Mouse (Mus musculus) forebrain, embryonic 10.5 days (tissue): ENCODE data around the gene Slc6a3. TPM values are rescaled to one million over a fixed set of nuclear protein-coding genes. Genes with fewer than 3 reads are reported as not detected.

Experiments
- DNase-seq: peaks from one replicate; pipeline ENCODE4 v3.0.0-alpha.2; 2017; ENCODE audit warnings: low spot score; ENCODE audit errors: extremely low spot score
- H3K27ac ChIP-seq: fragments of 300-500 bp; sonication (generic); 2 replicates; pipeline ENCODE4 v1.5.1; 2016; ENCODE audit warnings: mild to moderate bottlenecking
- H3K27me3 ChIP-seq: fragments of 300-500 bp; sonication (generic); 2 replicates; pipeline ENCODE4 v1.6.1; 2016; ENCODE audit warnings: mild to moderate bottlenecking; ENCODE audit not compliant: poor library complexity, severe bottlenecking
- H3K36me3 ChIP-seq: fragments of 300-500 bp; sonication (generic); replicated peaks from 2 replicates; pipeline ENCODE4 v1.6.1; 2016; ENCODE audit warnings: mild to moderate bottlenecking, moderate library complexity
- H3K4me1 ChIP-seq: fragments of 300-500 bp; sonication (generic); 2 replicates; pipeline ENCODE4 v1.6.1; 2016
- H3K4me3 ChIP-seq: fragments of 300-500 bp; sonication (generic); 2 replicates; pipeline ENCODE4 v1.5.1; 2016; ENCODE audit warnings: mild to moderate bottlenecking, moderate library complexity
- H3K9me3 ChIP-seq: fragments of 300-500 bp; sonication (generic); 2 replicates; pipeline ENCODE4 v1.6.1; 2016; ENCODE audit warnings: mild to moderate bottlenecking, moderate library complexity
- WGBS: fragments of 180-500 bp; shearing (Covaris S2); methylation state at CpG from one replicate; pipeline ENCODE4 v1.1.7; 2016; 5-methylcytosine and 5-hydroxymethylcytosine counted together
- polyA plus RNA-seq: library from polyadenylated mRNA; unstranded; fragments of >200 nt; fragmentation: Nextera tagmentation; extraction: Ambion mirVana; gene quantifications from 2 replicates; pipeline ENCODE4 v1.2.1, GENCODE M21; 2016

The Slc6a3 gene
- 0.11 and 0.22 TPM in 2 replicates for polyA plus RNA-seq

- H3K27me3 ChIP-seq = peaks cover 61% of the 10 kb centered on the region
These were observed at the start of gene Slc6a3 for GRCm38 (mm10) chr13:73536403-73536821. Slc6a3 (plus strand) TSS chr13:73536747.

DNA sequence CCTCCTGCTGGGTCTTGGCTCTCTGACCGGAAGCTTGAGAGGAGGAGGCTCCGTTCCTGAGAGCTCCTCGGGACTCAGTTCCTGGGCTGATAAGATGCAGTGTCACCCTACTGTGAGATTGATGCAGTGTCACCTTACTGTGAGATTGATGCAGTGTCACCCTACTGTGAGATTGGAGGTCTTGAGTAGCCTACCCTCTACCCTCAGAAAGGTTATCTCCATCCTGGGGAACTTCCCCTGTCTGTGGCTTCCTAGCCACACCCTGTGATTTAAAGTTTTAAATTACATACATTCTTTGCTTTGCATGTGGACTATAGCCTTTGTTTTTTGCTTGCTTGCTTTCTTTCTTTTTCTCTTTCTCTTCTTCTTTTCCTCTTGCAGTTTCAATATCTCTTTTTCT is 48.4 kb upstream of the Slc6a3 start:
- H3K36me3 ChIP-seq = peaks cover 98% of the 10 kb centered on the region

More at GRCm38 (mm10) chr13:73536403-73536821, at the start of gene Slc6a3:
- H3K9me3 ChIP-seq = no peaks in the 10 kb centered on the region
- 1% methylated on average over 26 of the region's 26 CpGs for WGBS
- H3K27ac ChIP-seq = no peak within 1 kb of the TSS
- no peaks in the 10 kb centered on the region for H3K36me3 ChIP-seq
- H3K4me3 ChIP-seq = peak within 1 kb of the TSS; percentile 55
- peaks cover 12% of the 10 kb centered on the region for H3K4me1 ChIP-seq
- DNase-seq = peak; percentile 48

DNA sequence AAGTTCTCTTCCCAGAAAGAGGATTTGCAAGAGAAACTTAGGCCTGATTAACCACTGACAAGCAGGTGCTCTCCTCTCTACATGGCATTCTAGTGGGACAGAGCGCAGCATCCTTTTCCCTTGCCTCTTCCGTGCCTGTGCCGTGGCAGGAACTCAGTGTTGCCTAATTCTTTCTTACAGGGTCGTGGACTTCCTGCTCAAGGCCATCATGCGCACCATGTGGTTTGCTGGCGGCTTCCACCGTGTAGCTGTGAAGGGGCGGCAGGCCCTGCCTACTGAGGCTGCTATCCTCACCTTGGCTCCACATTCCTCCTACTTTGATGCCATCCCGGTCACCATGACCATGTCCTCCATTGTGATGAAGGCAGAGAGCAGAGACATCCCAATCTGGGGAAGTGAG is 47.8 kb upstream of the Slc6a3 start:
- peaks cover 8% of the 10 kb centered on the region; the same call in 1 of the 2 replicates for H3K9me3 ChIP-seq
- H3K4me3 ChIP-seq = no peak overlapping the region
- no peak overlapping the region for H3K27ac ChIP-seq
- DNase-seq = no peak
- peaks cover 99% of the 10 kb centered on the region for H3K36me3 ChIP-seq
- WGBS = 96% methylated on average over 9 of the region's 9 CpGs
- no peaks in the 10 kb centered on the region; the same call in 1 of the 2 replicates for H3K4me1 ChIP-seq
- H3K27me3 ChIP-seq = no peaks in the 10 kb centered on the region

More for the DNA sequence above, 48.4 kb upstream of the Slc6a3 start:
- no peak overlapping the region for H3K27ac ChIP-seq
- peaks cover 8% of the 10 kb centered on the region; the same call in 1 of the 2 replicates for H3K9me3 ChIP-seq
- no peak overlapping the region for H3K4me3 ChIP-seq
- no peak for DNase-seq
- H3K27me3 ChIP-seq = no peaks in the 10 kb centered on the region
- no peaks in the 10 kb centered on the region; the same call in 1 of the 2 replicates for H3K4me1 ChIP-seq
- WGBS = 86% methylated on average over 3 of the region's 3 CpGs

- no peak for DNase-seq
- peaks cover 99% of the 10 kb centered on the region for H3K36me3 ChIP-seq
- no peaks in the 10 kb centered on the region for H3K4me1 ChIP-seq
- no peak overlapping the region for H3K4me3 ChIP-seq
- H3K27me3 ChIP-seq = no peaks in the 10 kb centered on the region
- WGBS = 97% methylated on average over 3 of the region's 3 CpGs
- H3K27ac ChIP-seq = no peak overlapping the region
- peaks cover 8% of the 10 kb centered on the region; the same call in 1 of the 2 replicates for H3K9me3 ChIP-seq
These were observed 46.6 kb upstream of the Slc6a3 start for GRCm38 (mm10) chr13:73489986-73490385.

- WGBS = 94% methylated on average over 8 of the region's 8 CpGs
- no peak for DNase-seq
- Histone ChIP-seq H3K9me3 (peaks cover 8% of the 10 kb centered on the region; the same call in 1 of the 2 replicates), H3K27me3 (no peaks in the 10 kb centered on the region), H3K36me3 (peaks cover 99% of the 10 kb centered on the region), H3K4me1 (no peaks in the 10 kb centered on the region), H3K4me3 (no peak overlapping the region), H3K27ac (no peak overlapping the region)
These were observed 45.9 kb upstream of the Slc6a3 start for GRCm38 (mm10) chr13:73490564-73491170.

DNA sequence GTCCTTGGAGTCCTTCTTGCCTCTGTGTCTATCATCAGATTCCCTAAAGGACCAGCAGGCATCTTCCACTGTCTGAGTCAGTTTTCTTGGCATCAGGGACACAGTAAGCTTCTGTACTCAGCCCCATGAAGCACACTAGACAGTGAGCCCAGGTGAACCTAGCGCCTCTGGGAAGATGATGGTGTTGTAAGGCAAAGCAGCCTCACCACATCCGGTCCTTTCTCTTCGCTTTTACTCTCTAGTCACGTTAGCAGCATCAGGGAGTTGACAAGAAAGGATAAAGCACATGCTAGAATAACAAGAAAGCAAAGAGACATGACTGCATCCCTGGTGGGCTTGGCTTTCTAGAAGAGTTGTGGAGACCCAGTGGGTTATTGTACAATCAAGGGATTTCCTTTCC is 43.4 kb upstream of the Slc6a3 start:
- no peak overlapping the region for H3K4me3 ChIP-seq
- H3K27ac ChIP-seq = no peak overlapping the region
- peaks cover 99% of the 10 kb centered on the region for H3K36me3 ChIP-seq
- H3K9me3 ChIP-seq = no peaks in the 10 kb centered on the region
- DNase-seq = no peak
- H3K27me3 ChIP-seq = no peaks in the 10 kb centered on the region
- no peaks in the 10 kb centered on the region for H3K4me1 ChIP-seq
- 88% methylated on average over 4 of the region's 4 CpGs for WGBS

DNA sequence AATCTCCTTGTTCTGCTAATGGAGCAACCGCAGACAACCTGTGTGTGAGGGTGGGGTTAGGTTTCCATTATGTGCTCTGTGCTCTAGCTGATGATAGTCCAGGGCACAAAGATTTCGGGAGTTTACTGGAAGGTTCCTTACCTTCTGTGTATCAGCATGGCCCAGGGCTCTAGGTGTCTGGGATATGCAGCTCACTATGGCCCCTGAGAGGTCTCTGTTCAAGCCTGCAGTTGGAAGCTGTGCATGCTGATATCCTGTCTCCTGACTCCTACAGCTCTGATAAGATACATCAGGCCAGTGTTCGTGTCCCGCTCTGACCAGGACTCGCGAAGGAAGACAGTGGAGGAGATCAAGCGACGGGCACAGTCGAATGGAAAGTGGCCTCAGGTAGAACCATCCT is 42.0 kb upstream of the Slc6a3 start:
- H3K27me3 ChIP-seq = no peaks in the 10 kb centered on the region
- H3K9me3 ChIP-seq = no peaks in the 10 kb centered on the region
- H3K4me3 ChIP-seq = no peak overlapping the region
- H3K36me3 ChIP-seq = peaks cover 99% of the 10 kb centered on the region
- DNase-seq = no peak
- H3K4me1 ChIP-seq = no peaks in the 10 kb centered on the region
- WGBS = 95% methylated on average over 9 of the region's 9 CpGs
- no peak overlapping the region for H3K27ac ChIP-seq

DNA sequence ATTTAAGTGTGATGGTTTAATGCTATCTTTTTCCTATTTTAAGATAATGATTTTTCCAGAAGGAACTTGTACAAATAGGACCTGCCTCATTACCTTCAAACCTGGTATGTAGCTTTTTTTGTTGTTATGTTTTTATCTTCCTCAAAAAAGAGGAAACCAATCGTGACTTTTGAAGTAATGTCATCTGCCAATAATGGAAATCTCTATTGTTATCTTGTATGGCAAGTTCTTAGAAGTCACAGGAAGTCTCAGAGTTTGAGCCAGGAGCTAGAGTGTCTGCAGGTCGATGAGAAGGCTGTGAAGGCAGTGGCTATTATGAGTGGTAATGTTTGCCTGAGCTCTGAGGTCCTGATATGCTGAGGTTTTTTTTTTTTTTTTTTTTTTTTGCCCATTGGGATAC is 40.4 kb upstream of the Slc6a3 start:
- no peak for DNase-seq
- H3K36me3 ChIP-seq = peaks cover 99% of the 10 kb centered on the region
- H3K4me1 ChIP-seq = no peaks in the 10 kb centered on the region
- H3K27ac ChIP-seq = no peak overlapping the region
- no peaks in the 10 kb centered on the region for H3K27me3 ChIP-seq
- 78% methylated on average over 2 of the region's 2 CpGs for WGBS
- H3K9me3 ChIP-seq = no peaks in the 10 kb centered on the region
- no peak overlapping the region for H3K4me3 ChIP-seq

- H3K4me3 ChIP-seq = no peak overlapping the region
- no peak for DNase-seq
- H3K27ac ChIP-seq = peak overlapping the region; percentile 44; the same call in 1 of the 2 replicates
- WGBS = 82% methylated on average over 6 of the region's 6 CpGs
- H3K36me3 ChIP-seq = peaks cover 83% of the 10 kb centered on the region
- H3K27me3 ChIP-seq = no peaks in the 10 kb centered on the region
- no peaks in the 10 kb centered on the region for H3K9me3 ChIP-seq
- no peaks in the 10 kb centered on the region for H3K4me1 ChIP-seq
These were observed 36.5 kb upstream of the Slc6a3 start for GRCm38 (mm10) chr13:73499893-73500604.

- Histone ChIP-seq H3K27ac (no peak overlapping the region), H3K27me3 (no peaks in the 10 kb centered on the region), H3K36me3 (peaks cover 83% of the 10 kb centered on the region), H3K4me1 (no peaks in the 10 kb centered on the region), H3K9me3 (no peaks in the 10 kb centered on the region), H3K4me3 (no peak overlapping the region)
- WGBS = 71% methylated on average over 2 of the region's 2 CpGs
- DNase-seq = no peak
These were observed 33.8 kb upstream of the Slc6a3 start for GRCm38 (mm10) chr13:73502719-73503118.

DNA sequence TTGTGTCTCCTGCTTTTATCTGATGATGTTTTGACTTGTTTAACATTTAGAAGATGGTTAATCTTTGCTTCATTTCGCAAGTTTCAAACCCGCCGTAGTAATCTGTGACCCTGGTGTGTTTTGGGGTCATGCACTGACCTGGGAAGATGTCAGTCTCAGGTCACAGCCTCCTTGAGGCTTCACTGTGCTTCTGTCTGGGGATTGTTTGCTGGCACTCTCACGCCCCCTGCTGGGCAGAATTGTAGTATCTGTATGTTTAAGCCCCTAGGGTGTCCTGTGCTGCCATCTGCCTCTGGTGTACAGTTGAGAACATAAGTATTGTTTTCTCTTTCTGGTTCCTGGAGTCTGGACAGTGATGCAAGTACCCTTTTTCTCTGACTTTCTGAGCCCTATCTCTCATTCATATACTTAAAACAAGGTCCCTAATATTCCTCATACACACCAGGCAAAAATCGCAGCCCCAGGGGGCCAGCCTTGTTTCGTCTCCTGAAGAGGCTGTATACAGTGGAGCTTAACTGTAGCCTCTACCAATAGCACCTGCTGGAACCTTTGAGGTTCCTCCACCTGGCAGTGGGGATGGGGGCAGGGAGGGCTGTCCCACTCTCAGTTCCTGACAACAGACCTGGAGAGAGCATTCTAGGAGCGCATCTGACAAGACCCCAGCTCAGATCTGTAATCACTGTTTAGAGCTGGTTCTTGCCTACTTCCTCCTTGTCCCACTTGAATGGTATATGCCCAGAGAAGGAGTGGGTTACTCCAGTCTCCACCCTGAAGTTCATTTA is 30.7 kb upstream of the Slc6a3 start:
- DNase-seq = peak; percentile 68
- Histone ChIP-seq H3K36me3 (peaks cover 81% of the 10 kb centered on the region), H3K4me3 (no peak overlapping the region), H3K4me1 (no peaks in the 10 kb centered on the region), H3K27me3 (no peaks in the 10 kb centered on the region), H3K9me3 (no peaks in the 10 kb centered on the region), H3K27ac (no peak overlapping the region)
- 72% methylated on average over 7 of the region's 7 CpGs for WGBS

DNA sequence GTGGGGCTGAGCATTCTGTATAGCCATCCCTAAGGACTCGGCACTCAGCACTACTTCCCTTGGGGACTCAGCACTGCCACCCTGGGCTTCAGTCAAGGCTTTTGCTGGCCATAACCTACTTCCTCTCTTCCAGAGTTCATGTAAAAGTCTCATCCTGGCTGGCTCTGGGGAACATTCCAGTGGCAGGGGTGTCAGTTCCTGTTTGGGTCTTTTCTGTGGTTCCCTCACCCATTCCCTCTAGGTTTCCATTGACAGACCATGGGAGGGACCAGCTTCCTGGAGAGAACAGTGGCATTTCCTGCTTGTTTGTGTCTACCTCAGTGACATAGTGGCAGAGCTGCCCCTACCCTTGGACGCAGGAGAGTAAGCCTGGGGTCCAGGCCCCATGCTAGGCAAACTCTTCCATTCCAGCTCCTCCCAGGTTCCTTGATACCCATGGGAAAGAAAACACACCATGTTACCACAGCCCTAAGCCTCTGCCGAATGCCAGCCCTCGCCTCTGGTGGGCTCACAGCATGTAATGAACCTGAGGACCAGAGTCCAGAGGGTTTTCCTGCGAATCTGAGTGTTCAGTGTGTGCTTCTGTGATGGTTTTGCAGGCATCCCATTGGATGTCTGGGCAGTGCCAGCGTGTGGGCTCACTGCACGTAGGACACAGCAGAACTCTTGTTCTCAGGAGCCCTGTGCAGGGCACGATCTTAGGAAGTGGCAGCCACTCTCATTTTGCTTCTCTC is 27.6 kb upstream of the Slc6a3 start:
- no peaks in the 10 kb centered on the region for H3K4me1 ChIP-seq
- no peaks in the 10 kb centered on the region for H3K9me3 ChIP-seq
- no peak for DNase-seq
- 88% methylated on average over 8 of the region's 8 CpGs for WGBS
- H3K27me3 ChIP-seq = no peaks in the 10 kb centered on the region
- H3K27ac ChIP-seq = no peak overlapping the region
- no peak overlapping the region for H3K4me3 ChIP-seq
- peaks cover 89% of the 10 kb centered on the region for H3K36me3 ChIP-seq
